Mouse (Mus musculus) lung, postnatal 36 days (tissue): ENCODE data around the gene Ifi35.
A peak's percentile ranks its signal among the peaks of the same experiment; 100 is the strongest.
"Not testable (repeated sequence)": the region's sequence is repeated elsewhere in the genome, so short reads cannot be mapped to it uniquely, and the experiment has no call there.

Experiments
- DNase-seq: peaks from one replicate; pipeline ENCODE4 v3.0.0; 2022; ENCODE audit warnings: mixed read lengths

The Ifi35 gene

DNA sequence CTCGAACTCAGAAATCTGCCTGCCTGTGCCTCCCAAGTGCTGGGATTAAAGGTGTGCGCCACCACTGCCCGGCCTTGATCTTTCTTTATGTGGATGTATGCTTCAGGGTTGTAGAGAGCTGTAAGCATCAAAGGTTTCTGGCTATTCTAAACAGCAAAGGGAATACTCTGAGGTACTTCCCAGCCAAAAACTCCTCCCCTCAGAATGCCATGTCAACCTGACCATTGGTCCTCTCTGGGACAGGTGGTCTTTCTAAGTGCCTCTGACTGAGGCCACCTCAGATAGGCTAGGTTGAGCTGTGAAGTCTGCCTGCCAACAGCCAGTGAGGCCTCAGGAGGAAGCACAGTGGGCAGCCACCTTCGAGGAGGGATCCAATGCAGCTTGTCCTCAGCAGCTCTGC lies 692 bp downstream of the Ifi35 start:
- DNase-seq, result peak; percentile 21

DNA sequence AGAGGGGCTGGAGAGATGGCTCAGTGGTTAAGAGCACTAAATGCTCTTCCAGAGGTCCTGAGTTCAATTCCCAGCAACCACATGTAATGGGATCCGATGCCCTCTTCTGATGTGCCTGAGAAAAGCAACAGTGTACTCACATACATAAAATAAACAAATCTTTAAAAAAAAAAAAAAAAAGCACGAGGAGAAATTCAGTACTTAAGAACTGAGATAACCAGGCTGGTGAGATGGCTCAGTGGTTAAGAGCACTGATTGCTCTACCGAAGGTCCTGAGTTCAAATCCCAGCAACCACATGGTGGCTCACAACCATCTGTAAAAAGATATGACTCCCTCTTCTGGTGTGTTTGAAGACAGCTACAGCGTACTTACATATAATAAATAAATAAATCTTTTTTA lies 1.4 kb downstream of the Ifi35 start:
- not testable (repeated sequence) for DNase-seq

DNA sequence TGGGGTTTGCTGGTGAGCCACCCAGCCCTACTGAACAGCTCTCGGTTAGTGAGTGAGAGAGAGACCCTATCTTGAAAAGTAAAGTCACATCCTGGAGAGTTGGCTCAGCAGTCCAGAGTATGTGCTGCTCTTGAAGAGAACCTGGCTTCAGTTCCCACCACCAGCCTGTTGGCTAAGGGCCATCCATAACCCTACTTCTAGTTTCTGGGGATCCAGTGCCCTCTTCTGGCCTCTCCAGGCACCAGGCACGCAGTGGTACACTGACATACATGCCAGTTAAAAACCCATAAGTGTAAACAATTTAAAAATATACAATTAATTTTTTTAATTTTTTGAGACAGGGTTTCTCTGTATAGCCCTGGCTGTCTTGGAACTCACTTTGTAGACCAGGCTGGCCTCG lies 2.2 kb downstream of the Ifi35 start:
- peak; percentile 54 for DNase-seq

DNA sequence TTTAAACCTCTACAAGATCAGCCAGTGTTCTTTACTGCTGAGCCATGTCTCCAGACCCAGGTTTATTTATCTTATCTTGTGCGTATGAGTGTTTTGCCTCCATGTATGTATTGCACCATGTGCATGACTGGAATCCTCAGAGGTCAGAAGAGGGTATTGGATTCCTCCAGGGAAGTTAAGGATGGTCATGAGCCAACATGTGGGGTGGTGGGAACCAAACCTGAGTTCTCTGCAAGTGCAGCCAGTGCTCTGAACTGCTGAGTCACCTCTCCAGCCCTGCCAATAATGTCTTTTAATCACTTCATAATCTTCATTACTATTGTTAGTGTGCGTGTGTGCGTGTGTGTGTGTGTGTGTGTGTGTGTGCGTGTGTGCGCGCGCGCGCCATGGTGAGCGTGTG lies 3.3 kb downstream of the Ifi35 start:
- DNase-seq, result no peak

DNA sequence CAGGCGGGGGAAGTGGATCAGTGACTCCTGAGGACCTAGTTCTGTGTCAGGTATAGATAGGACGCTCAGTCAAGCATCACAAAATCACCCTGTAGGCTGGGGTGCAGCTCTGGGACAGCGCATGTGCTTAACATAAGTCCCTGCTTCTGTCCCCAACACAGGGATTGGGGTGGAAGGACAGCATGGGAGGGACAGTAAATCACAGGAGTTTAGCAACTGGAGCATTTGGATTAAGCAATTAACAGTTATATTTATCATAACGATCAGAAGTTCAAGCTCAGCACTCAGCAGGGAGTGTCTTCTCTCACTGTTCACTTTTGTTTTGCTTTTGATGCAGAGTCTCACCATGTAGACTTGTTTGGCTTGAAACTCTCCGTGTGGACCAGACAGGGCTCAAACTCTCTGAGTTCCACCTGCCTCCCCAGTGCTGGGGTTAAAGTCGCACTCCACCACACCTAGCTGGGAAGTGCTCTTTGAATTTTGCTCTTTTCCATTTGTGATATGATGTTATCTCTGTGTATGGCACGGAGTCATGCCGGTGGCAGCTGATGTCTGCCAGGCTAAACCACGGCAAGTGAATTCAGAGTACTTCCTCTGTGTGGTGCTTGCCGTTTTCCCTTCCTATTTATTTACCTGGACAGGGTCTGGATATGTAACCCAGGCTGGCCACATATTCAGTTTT lies 4.0 kb downstream of the Ifi35 start:
- DNase-seq, result no peak

DNA sequence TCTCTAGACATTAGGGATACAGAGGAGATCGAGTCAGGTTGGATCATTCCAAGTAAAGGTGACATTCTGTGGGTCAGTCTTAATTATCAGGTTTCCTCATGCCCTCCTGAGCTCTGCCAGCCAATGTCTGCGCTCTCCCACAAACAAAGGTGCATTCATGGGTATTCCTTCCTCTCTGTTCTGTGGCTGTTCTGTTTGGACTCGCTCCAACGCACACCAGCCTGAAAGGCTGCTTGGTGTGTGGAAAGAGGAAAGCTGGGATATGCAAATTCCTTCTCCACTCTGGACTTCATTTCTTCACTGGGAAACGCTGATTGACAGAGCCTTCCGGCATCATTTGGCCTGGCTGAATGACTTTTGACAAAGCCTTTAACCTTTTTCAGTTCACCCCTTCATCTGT lies 6.5 kb downstream of the Ifi35 start:
- DNase-seq, result no peak

DNA sequence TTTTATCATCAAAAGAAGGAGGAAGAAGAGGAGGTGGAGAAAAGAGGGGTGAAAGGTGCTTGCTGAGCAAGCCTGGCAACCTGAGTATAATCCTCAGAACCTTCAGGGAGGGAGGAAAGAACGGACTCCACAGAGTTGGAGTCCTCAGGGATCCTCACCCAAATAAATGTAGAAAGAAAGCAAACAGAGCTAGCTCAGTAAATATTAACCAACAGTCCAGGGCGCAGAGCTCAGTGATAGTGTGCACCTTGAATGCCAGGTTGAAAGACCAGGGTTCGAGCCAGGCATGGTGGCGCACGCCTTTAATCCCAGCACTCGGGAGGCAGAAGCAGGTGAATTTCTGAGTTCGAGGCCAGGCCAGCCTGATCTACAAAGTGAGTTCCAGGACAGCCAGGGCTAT lies 7.4 kb downstream of the Ifi35 start:
- DNase-seq, result no peak

DNA sequence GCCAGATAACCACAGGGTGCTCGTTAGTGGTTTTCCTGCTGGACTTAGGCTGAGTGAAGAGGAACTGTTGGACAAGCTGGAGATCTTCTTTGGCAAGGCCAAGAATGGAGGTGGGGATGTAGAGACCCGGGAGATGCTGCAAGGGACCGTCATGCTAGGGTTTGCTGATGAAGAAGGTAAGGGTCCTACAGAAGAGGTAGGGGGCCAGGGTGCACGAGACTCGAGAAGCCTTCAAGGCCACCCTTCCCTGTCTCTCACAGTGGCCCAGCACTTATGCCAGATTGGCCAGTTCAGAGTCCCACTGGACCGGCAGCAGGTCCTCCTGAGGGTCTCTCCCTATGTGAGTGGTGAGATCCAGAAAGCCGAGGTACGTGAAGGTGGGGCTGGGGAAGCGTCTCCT lies 9.4 kb downstream of the Ifi35 start:
- DNase-seq, result no peak

DNA sequence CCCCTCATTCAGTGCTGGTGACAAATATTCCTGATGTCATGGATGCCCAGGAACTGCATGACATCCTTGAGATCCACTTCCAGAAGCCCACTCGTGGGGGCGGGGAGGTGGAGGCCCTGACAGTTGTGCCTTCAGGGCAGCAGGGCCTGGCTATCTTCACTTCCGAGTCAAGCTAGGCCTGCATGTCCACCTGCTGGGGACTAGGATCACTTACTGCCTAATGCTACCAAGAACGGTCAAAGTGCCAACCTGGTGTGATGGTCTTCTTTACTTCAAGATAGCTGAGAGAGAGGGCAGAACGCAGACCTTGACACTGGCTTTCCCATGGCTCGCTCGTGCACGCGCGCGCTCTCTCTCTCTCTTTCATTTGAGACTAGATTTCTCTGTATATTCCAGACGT lies 10.0 kb downstream of the Ifi35 start:
- no peak for DNase-seq

DNA sequence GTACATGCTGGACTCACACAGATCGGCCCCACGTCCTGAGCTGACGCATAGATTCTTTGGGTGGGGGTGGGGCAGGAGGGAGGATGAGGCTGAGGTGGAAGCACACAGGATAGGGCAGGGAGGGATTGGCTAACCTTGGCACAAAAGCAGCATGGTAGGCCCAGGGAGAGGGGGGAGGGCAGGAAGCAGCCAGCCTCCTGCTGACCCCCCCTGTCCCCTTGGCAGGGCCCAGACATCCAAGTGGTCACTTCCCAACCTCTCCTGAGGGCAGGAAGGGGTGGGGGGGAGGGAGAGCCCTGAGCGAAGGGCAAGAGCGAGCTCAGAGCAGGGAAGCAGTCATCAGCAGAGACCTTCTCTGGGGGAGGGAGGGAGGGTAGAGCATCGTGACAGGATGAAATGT lies 11.5 kb downstream of the Ifi35 start:
- DNase-seq, result peak; percentile 74

DNA sequence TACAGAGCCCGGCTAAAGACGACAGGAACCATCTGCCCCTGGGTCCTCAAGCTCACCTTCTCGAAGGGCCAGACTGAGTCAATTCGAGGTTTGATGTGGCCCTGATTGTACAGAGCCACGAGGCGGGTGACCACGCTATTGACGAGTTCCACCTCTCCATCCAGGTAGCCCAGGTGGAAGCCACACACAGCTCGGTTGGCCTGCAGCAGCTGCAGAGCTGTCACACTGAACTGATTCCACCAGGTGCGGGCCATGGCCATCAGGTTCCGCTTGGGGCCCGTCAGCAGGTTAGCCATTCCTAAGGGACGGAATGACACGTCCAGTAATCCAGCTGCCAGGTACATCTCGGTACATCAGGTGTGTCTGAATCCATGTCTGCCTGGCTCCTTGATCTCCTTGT lies 12.1 kb downstream of the Ifi35 start:
- DNase-seq, result no peak

DNA sequence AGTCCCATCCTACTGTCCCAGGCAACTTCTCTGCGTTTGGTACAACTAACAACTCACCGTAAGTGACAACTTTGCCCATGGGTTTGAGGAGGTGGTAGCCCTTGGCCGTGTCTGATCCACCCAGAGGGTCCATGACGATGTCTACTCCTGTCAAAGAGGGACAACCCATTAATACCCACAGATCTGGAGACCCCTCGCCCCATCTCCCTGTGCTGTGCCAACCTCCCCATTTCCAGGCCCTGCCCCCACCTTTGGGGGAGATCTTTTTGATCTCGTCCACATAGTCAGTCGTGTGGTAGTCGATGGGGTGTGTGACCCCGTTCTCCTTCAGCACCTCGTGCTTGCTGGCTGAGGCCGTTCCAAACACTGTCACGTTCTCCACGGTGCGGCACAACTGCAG lies 13.9 kb downstream of the Ifi35 start:
- no peak for DNase-seq

DNA sequence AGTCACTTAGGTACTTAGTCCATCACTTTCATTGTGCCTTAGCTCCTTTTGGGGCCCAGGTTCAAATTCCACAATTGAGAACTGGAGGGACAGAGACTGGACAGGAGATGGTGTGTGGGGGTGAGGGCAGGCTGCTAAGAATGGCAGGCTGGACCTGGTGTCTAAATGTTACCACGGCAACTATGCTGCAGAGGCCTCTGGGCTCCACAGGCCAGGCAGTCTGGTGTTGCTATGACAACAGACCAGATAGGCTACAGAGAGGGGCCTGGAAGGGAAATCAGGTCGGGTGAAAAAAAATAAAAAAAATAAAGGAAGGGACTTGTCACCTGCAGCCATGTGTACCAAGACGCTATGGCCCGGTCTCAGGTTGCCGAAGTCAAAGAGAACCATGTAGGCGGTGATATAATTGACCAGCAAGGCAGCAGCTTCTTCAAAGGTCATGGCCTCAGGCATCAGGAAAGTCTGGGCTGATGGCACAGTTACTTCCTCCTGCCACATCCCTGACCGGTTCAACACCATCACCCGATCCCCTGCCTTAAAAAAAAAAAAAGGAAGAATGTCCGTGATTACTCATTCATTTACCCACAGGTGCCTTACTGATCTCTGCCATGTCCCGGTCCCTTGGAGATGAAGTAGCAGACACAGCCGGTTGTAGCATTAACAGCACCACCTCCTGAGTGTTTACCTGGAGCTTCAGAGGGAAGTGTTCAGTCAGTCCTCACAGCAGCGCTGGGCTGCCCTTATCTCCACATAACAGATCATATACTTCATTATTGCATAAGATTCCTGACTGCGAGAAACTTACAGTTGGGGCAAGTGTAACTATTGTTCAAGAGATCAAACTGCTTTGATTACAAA lies 14.6 kb downstream of the Ifi35 start:
- DNase-seq, result peak; percentile 17

DNA sequence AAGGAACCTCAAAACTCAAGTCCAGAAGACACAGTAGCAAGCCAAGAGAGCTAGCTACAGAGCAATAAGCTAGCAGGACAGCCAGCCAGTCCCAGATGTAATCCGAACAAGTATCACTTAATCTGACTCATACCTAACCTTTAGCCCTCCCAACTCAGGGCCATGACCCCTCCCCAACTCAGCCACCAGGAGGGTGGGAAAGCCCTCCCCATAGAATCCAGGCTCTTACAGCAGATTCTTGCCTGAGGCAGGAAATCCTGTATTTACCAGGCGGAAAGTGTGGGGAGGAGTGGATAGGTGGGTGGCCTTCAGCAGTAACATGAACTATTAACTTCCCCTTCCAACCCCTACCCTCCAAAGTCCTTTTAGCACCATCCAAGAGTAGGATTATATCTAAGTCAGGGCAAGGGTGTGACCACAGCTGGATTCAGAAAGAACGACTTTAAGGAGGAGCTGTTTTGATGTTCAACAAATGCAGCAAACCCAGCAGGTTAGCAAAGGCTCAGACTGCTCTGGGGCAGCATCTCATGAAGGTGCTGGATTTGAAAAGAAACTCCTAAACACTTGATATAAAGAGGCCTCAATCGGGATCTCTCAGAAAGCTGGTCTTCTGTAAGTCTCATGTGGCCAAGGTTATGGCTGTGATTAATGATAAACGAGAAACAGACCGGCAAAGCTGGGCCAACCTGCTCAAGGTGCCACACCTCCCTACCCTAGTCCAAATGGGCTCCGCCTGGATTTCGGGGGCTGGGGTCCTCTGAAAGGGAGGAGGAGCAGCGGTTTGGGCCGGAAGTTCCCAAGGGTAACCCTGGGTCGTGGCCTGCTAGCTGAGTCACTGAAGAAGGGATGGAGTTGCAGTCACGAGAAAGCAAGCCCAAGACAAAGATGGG lies 16.2 kb downstream of the Ifi35 start, which contains the start of gene Rnd2:
Rnd2 (plus strand) TSS at position 789 of the 890 bp plus-strand sequence.
- DNase-seq, result peak; percentile 75

DNA sequence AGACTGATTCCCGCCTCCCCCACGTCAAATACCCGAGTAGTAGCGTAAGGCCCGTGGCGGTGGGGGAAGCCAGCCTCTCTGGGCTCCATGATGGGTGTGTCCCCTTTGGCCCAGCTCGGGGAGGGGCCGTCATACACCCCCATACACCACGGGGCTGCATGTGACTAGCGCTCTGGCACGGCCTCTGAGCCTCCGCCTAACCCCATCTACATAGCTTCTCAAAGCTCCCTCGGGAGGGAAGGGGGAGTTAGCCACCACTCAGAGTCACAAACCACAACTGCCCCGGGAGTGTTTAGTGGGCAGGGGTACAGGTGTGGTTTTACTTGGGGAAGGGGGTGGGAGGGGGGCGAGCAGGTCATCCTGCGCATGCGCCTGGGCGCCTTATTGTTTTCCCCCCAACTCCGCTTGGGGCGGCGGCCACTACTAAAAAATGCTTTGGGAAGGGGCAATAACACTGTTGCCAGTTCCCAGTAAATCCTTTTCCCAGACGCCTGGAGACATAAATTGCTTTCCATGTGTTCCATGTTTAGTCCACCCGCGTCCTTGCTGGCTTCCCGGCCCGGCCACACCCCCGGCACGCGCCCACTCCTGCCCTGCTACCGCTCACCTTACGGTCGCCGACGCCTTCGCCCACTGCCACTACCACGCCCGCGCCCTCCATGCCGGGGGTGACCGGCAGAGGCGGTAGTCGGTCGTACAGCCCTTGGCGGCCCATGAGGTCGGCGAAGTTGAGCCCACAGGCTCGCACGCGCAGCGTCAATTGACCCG lies 17.1 kb downstream of the Ifi35 start:
- DNase-seq, result peak; percentile 84

DNA sequence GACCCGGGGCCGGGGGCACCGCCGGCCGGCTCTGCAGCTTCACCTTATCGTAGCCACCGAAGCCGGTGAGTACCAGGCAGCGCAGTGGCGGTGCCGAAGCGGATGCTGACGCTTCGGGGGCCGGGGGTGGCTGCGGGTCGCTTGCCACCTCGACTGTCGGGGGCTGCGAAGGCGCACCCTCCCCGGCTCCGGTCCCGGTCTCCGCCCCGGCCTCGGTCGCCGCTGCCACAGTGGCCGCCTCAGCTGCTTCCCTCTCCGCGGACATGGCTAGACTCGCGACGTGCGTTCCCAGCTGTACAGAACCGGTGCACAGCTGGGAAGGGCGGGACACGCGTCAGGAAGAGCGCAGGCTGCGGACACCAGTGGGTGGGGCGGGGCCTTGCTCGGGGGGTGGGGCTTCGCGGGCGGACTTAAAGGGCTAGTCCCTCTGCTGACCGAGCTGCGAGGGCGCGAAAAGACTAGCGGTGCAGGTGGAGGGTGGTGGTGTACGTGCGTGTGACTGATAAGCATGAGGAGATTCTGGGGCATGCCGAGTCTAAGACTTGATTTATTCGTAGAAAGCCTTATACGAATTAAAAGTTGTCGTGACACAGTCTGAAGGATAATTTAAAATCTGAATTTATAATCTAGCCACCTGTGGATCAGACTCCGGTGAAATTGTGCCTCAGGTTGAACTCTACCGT lies 17.8 kb downstream of the Ifi35 start, which contains the start of gene Vat1:
Vat1 (minus strand) TSS at position 362 of the 683 bp plus-strand sequence.
- DNase-seq, result peak; percentile 85

DNA sequence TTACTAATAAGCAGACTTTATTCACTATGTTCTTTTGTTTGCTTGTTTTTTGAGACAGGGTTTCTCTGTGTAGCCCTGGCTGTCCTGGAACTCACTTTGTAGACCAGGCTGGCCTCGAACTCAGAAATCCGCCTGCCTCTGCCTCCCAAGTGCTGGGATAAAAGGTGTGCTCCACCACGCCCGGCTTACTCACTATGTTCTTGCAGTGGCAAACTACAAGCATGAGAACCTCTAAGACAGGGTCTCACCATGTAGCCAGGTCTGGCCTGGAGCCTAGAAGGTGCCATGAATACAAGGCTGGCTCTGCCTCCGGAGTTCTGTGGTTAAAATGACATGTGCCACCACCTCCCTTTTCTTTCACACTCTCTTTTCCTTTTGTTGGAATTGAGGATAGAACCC lies 18.3 kb downstream of the Ifi35 start:
- not testable (repeated sequence) for DNase-seq

DNA sequence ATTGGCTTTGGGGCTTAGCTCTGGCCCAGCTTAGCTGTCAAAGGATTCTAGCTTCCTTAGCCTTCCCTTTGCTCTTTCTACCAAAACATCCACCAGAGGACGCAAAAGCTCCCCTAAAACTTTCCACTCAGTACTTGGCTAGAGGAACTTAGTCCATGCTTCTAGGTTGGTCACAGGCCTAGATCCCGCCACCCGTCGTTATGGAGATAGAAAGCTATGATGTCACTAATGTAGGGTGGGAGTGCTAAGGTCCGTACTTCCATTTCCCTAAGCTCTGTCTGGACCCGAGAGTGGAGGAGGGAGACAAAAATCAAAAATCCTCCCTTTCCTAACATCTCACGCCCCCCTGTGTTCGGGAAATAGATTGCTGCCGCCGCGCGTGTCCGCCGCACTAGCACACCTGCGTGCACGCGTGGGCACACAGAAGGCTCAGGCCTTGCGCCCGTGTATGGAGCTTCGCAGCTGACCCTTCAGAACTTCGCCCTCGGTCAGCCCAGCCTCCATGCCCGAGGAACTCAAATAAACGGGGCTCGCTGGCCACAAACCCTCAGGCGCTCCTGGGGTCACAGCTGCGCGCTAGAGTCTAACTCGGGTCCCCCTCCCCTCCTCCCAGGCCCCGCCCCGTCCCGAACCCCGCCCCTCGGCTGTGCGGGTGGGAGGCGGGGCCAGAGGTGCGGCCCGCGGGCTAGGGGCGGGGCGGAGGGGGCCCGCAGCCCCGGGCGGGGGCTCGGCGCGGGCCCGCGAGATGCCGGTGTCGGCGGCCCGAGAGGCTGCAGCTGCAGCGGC lies 19.5 kb downstream of the Ifi35 start:
- peak; percentile 87 for DNase-seq

DNA sequence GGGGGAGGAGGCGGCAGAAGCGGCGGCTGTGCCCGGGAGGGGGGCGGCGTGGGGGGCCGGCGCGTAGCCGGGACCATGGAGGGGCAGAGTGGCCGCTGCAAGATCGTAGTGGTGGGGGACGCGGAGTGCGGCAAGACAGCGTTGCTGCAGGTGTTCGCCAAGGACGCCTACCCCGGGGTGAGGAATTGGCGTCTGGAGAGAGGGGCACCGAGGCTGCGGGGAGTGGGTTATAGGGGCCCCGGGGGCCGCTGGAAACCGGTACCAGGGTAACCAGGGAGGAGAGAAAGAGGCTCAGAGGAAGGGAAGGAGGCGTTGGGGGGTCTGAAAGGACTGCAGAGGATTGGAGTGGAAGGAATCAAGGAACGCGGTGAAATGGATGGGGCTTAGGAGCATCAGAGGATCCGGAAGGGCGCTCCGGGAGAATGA lies 20.1 kb downstream of the Ifi35 start:
- DNase-seq, result no peak

DNA sequence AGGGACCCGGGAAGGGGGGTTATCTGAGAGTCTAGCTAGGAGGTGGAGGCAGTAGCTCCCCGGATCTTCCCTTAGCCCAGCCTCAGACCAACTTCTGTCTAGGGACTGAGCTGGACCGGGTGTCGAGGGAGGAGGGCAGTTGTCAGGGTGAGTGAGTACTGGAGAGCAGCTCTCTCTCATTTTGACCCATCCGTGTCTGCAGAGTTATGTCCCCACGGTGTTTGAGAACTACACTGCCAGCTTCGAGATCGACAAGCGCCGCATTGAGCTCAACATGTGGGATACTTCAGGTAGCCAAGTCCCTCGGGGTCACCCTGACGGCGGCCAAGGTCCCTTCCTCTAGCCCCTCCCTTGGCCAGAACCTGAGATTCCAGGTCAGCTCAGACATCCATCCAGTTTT lies 20.5 kb downstream of the Ifi35 start:
- no peak for DNase-seq

DNA sequence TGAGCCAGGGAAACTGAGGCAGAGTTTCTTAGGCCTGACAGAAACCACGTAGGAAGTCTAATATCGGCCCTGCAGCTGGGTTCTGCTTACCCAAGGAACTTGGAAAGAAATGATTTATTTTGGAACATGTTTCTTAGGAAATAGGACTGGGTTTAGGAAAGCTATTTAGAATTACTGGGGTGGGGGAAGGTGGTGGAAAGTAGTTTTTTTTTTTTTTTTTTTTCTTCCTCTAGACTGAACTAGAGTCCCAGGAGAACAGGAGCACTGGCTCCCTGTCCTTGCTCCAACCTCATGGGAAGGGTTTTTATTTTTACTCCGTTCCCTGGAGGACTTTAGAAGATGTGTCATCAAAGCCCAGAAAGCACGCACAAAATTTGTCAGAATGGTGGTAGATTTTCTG lies 20.9 kb downstream of the Ifi35 start:
- no peak for DNase-seq
